Mouse (Mus musculus) spleen, adult 2 months (tissue): ENCODE data around the gene 2900026A02Rik. TPM values are rescaled to one million over a fixed set of nuclear protein-coding genes. Genes with fewer than 3 reads are reported as not detected.

Experiments used
- DNase-seq, 2 experiments: peaks; one replicate each; pipeline versions ENCODE4 v3.0.0 to v3.0.0-alpha.2; 2012 to 2021; ENCODE audit warnings: low spot score in 2 of 2, low read depth in 1 of 2
- H3K27ac ChIP-seq: fragments of 200-500 bp; 2 replicates; pipeline ENCODE4 v1.5.1; 2012; ENCODE audit warnings: low read length, inconsistent platforms; ENCODE audit not compliant: insufficient read depth
- H3K27me3 ChIP-seq: fragments of 200-500 bp; 2 replicates; pipeline ENCODE4 v1.6.1; 2012; ENCODE audit warnings: mild to moderate bottlenecking, moderate library complexity, low read length, inconsistent platforms; ENCODE audit not compliant: control insufficient read depth, insufficient read depth
- H3K36me3 ChIP-seq: fragments of 200-500 bp; 2 replicates; pipeline ENCODE4 v1.6.1; 2012; ENCODE audit warnings: mild to moderate bottlenecking, low read length, inconsistent platforms; ENCODE audit not compliant: control insufficient read depth, insufficient read depth
- H3K4me1 ChIP-seq: fragments of 200-500 bp; 2 replicates; pipeline ENCODE4 v1.6.1; 2011; ENCODE audit warnings: inconsistent platforms; ENCODE audit not compliant: control insufficient read depth, insufficient read depth, insufficient read length
- H3K4me3 ChIP-seq: fragments of 200-500 bp; 2 replicates; pipeline ENCODE4 v1.5.1; 2011; ENCODE audit warnings: mild to moderate bottlenecking, inconsistent platforms; ENCODE audit not compliant: insufficient read depth, insufficient read length; ENCODE audit errors: extremely low read depth
- CTCF ChIP-seq: fragments of 200-500 bp; IDR thresholded peaks from 2 replicates; pipeline ENCODE4 v1.5.1; 2011; ENCODE audit warnings: mild to moderate bottlenecking, inconsistent platforms; ENCODE audit not compliant: insufficient read depth, insufficient read length, insufficient replicate concordance; ENCODE audit errors: extremely low read depth
- POLR2A ChIP-seq: fragments of 200-500 bp; IDR thresholded peaks from 2 replicates; pipeline ENCODE4 v1.6.1; 2011; ENCODE audit warnings: low read depth, low read length, inconsistent platforms
- WGBS: fragments of 180-500 bp; shearing (Covaris S2); methylation state at CpG from one replicate; pipeline ENCODE4 v1.1.7; 2018; 5-methylcytosine and 5-hydroxymethylcytosine counted together
- polyA plus RNA-seq: library from polyadenylated mRNA; depleted of rRNA; stranded (reverse); fragments of >200 nt; gene quantifications from 2 replicates; pipeline ENCODE4 v1.2.3, GENCODE M21; 2012

The 2900026A02Rik gene
- polyA plus RNA-seq, 1 experiment = 5.1 TPM

- Histone ChIP-seq H3K27ac (no peak overlapping the region), H3K4me1 (peaks cover 3% of the 10 kb centered on the region; the same call in 1 of the 2 replicates), H3K4me3 (no peak overlapping the region), H3K27me3 (peaks cover 4% of the 10 kb centered on the region), H3K36me3 (no peaks in the 10 kb centered on the region)
- TF ChIP-seq POLR2A = no peak
- DNase-seq = no peak
- WGBS = 87% methylated on average over 17 of the region's 17 CpGs
Measured at GRCm38 (mm10) chr5:113218617-113219235, 2.3 kb downstream of the 2900026A02Rik start.

- DNase-seq = no peak
- no peaks in the 10 kb centered on the region for H3K36me3 ChIP-seq
- H3K4me1 ChIP-seq = peaks cover 3% of the 10 kb centered on the region; the same call in 1 of the 2 replicates
- no peak overlapping the region for H3K4me3 ChIP-seq
- peaks cover 4% of the 10 kb centered on the region for H3K27me3 ChIP-seq
- H3K27ac ChIP-seq = no peak overlapping the region
- 92% methylated on average over 12 of the region's 12 CpGs for WGBS
- TF ChIP-seq POLR2A = no peak
- no peak for TF ChIP-seq CTCF
Measured at GRCm38 (mm10) chr5:113217076-113217475, 4.0 kb downstream of the 2900026A02Rik start.

- TF ChIP-seq POLR2A = no peak
- TF ChIP-seq CTCF = no peak
- DNase-seq = no peak
- WGBS = 75% methylated on average over 14 of the region's 14 CpGs
- Histone ChIP-seq H3K27ac (no peak overlapping the region), H3K27me3 (peaks cover 4% of the 10 kb centered on the region), H3K4me3 (no peak overlapping the region), H3K36me3 (no peaks in the 10 kb centered on the region), H3K4me1 (peaks cover 3% of the 10 kb centered on the region; the same call in 1 of the 2 replicates)
Measured at GRCm38 (mm10) chr5:113216328-113216960, 4.6 kb downstream of the 2900026A02Rik start.

- no peak overlapping the region for H3K27ac ChIP-seq
Measured at GRCm38 (mm10) chr5:113215610-113216011, 5.4 kb downstream of the 2900026A02Rik start.

GRCm38 (mm10) chr5:113214455-113214854 is 6.6 kb downstream of the 2900026A02Rik start:
- Histone ChIP-seq H3K27ac (no peak overlapping the region), H3K4me1 (no peaks in the 10 kb centered on the region), H3K36me3 (no peaks in the 10 kb centered on the region), H3K27me3 (no peaks in the 10 kb centered on the region), H3K4me3 (no peak overlapping the region)
- WGBS = 58% methylated on average over 11 of the region's 11 CpGs
- TF ChIP-seq CTCF = no peak
- DNase-seq = no peak

More at GRCm38 (mm10) chr5:113215610-113216011, 5.4 kb downstream of the 2900026A02Rik start:
- peaks cover 2% of the 10 kb centered on the region; the same call in 1 of the 2 replicates for H3K27me3 ChIP-seq
- no peak overlapping the region for H3K4me3 ChIP-seq
- DNase-seq = no peak
- H3K4me1 ChIP-seq = peaks cover under 1% of the 10 kb centered on the region; the same call in 1 of the 2 replicates
- no peaks in the 10 kb centered on the region for H3K36me3 ChIP-seq
- 91% methylated on average over 9 of the region's 9 CpGs for WGBS
- no peak for TF ChIP-seq CTCF
- no peak for TF ChIP-seq POLR2A

GRCm38 (mm10) chr5:113214041-113214440 is 7.0 kb downstream of the 2900026A02Rik start:
- no peaks in the 10 kb centered on the region for H3K36me3 ChIP-seq
- TF ChIP-seq CTCF (no peak), POLR2A (no peak)
- H3K4me1 ChIP-seq = no peaks in the 10 kb centered on the region
- no peak for DNase-seq
- H3K27ac ChIP-seq = no peak overlapping the region
- H3K4me3 ChIP-seq = no peak overlapping the region
- WGBS = 84% methylated on average over 8 of the region's 8 CpGs
- no peaks in the 10 kb centered on the region for H3K27me3 ChIP-seq
